Mouse (Mus musculus) liver, adult (tissue): ENCODE results near the gene Nf1.

Experiments used
- GATA4 ChIP-seq: IDR thresholded peaks from 2 replicates; pipeline ENCODE4 v1.6.1; 2014; ENCODE audit warnings: mild to moderate bottlenecking, low read length; ENCODE audit not compliant: insufficient replicate concordance

Nf1 gene

GRCm38 (mm10) chr11:79403625-79404319 is 64.3 kb downstream of the Nf1 start:
- no peak for TF ChIP-seq GATA4

GRCm38 (mm10) chr11:79413761-79414513 is 74.4 kb downstream of the Nf1 start:
- no peak for TF ChIP-seq GATA4

GRCm38 (mm10) chr11:79422496-79422895 is 83.0 kb downstream of the Nf1 start:
- no peak for TF ChIP-seq GATA4

GRCm38 (mm10) chr11:79426571-79426970 is 87.1 kb downstream of the Nf1 start:
- no peak for TF ChIP-seq GATA4

- TF ChIP-seq GATA4, result no peak
Measured at GRCm38 (mm10) chr11:79427638-79428037, 88.1 kb downstream of the Nf1 start.

GRCm38 (mm10) chr11:79435252-79435651 is 95.8 kb downstream of the Nf1 start:
- no peak for TF ChIP-seq GATA4

- no peak for TF ChIP-seq GATA4
Measured at GRCm38 (mm10) chr11:79448361-79448760, 108.9 kb downstream of the Nf1 start.

- TF ChIP-seq GATA4, result no peak
Measured at GRCm38 (mm10) chr11:79452966-79453365, 113.5 kb downstream of the Nf1 start.

- no peak for TF ChIP-seq GATA4
Measured at GRCm38 (mm10) chr11:79457928-79458327, 118.4 kb downstream of the Nf1 start.

- TF ChIP-seq GATA4, result no peak
Measured at GRCm38 (mm10) chr11:79459846-79460245, 120.4 kb downstream of the Nf1 start.

- TF ChIP-seq GATA4, result no peak
Measured at GRCm38 (mm10) chr11:79460756-79461450, 121.4 kb downstream of the Nf1 start.

- no peak for TF ChIP-seq GATA4
Measured at GRCm38 (mm10) chr11:79468097-79468496, 128.6 kb downstream of the Nf1 start.

GRCm38 (mm10) chr11:79483392-79483791 is 143.9 kb downstream of the Nf1 start:
- no peak for TF ChIP-seq GATA4

- TF ChIP-seq GATA4, result no peak
Measured at GRCm38 (mm10) chr11:79483876-79484528, 144.5 kb downstream of the Nf1 start.

- TF ChIP-seq GATA4, result no peak
Measured at GRCm38 (mm10) chr11:79484721-79485120, 145.2 kb downstream of the Nf1 start.

GRCm38 (mm10) chr11:79494976-79495800 is 155.7 kb downstream of the Nf1 start:
- no peak for TF ChIP-seq GATA4
